Mouse (Mus musculus) liver, embryonic 14.5 days (tissue): ENCODE measurements around the gene Gm49673. TPM values are rescaled to one million over a fixed set of nuclear protein-coding genes. Genes with fewer than 3 reads are reported as not detected.
A peak's percentile ranks its signal among the peaks of the same experiment; 100 is the strongest.
"Not testable (repeated sequence)": the region's sequence is repeated elsewhere in the genome, so short reads cannot be mapped to it uniquely, and the experiment has no call there.

Experiments used
- ATAC-seq: fragments of 200-750 bp; cut with Nextera tagmentation; 2 replicates; pipeline ENCODE4 v1.8.0; 2017; ENCODE audit warnings: moderate number of reproducible peaks, mild to moderate bottlenecking, moderate library complexity; ENCODE audit not compliant: insufficient read depth
- DNase-seq, 3 experiments: peaks; one replicate each; pipeline ENCODE4 v3.0.0-alpha.2; 2012 to 2013; ENCODE audit warnings: low read depth in 3 of 3, low spot score in 3 of 3
- H3K27ac ChIP-seq: fragments of 300-500 bp; sonication (generic); 2 replicates; pipeline ENCODE4 v1.5.1; 2014; ENCODE audit warnings: moderate library complexity, mild to moderate bottlenecking, control low read depth, inconsistent platforms
- H3K27me3 ChIP-seq: fragments of 300-500 bp; sonication (generic); 2 replicates; pipeline ENCODE4 v1.6.1; 2014; ENCODE audit warnings: mild to moderate bottlenecking, low read length, moderate library complexity; ENCODE audit not compliant: control insufficient read depth, insufficient read depth
- H3K36me3 ChIP-seq: fragments of 300-500 bp; sonication (generic); replicated peaks from 2 replicates; pipeline ENCODE4 v1.6.1; 2014; ENCODE audit warnings: low read depth; ENCODE audit not compliant: control insufficient read depth, insufficient read depth
- H3K4me1 ChIP-seq, 2 experiments: fragments of 200-500 bp in 1 of 2; fragments of 300-500 bp in 1 of 2; sonication (generic) in 1 of 2; replicated peaks; 2 replicates each; pipeline ENCODE4 v1.6.1; 2012 to 2014; ENCODE audit warnings: antibody characterized with exemption in 1 of 2, inconsistent platforms in 1 of 2, low read length in 1 of 2; ENCODE audit not compliant: control insufficient read depth in 2 of 2, insufficient read depth in 2 of 2
- H3K4me2 ChIP-seq: fragments of 300-500 bp; sonication (generic); 2 replicates; pipeline ENCODE4 v1.6.1; 2014; ENCODE audit warnings: low read depth, mild to moderate bottlenecking, control low read depth, moderate library complexity
- H3K4me3 ChIP-seq, 2 experiments: fragments of 200-500 bp in 1 of 2; fragments of 300-500 bp in 1 of 2; sonication (generic) in 1 of 2; 2 replicates each; pipeline ENCODE4 v1.5.1; 2012 to 2014; ENCODE audit warnings: low read depth in 2 of 2, low read length in 2 of 2, mild to moderate bottlenecking in 2 of 2, control low read depth in 1 of 2, inconsistent platforms in 1 of 2, moderate library complexity in 1 of 2; ENCODE audit not compliant: insufficient read depth in 1 of 2
- H3K9ac ChIP-seq: fragments of 300-500 bp; sonication (generic); replicated peaks from 2 replicates; pipeline ENCODE4 v1.6.1; 2014; ENCODE audit warnings: mild to moderate bottlenecking, control low read depth, moderate library complexity
- H3K9me3 ChIP-seq: fragments of 300-500 bp; sonication (generic); 2 replicates; pipeline ENCODE4 v1.6.1; 2016; ENCODE audit warnings: low read length, mixed read lengths; ENCODE audit not compliant: control insufficient read depth
- CTCF ChIP-seq: IDR thresholded peaks from 2 replicates; pipeline ENCODE4 v1.5.1; 2016; ENCODE audit warnings: antibody characterized with exemption, low read depth, control low read depth
- EP300 ChIP-seq: IDR thresholded peaks from 2 replicates; pipeline ENCODE4 v1.6.1; 2016; ENCODE audit warnings: antibody characterized with exemption, low read depth
- WGBS: fragments of 180-500 bp; shearing (Covaris S2); extraction: QIAGEN DNeasy Blood & Tissue Kit; methylation state at CpG from one replicate; pipeline ENCODE4 v1.1.7; 2014; ENCODE audit not compliant: insufficient replicate concordance; 5-methylcytosine and 5-hydroxymethylcytosine counted together
- polyA plus RNA-seq, 2 experiments: library from polyadenylated mRNA; depleted of rRNA in 1 of 2; stranded (reverse) in 1 of 2; unstranded in 1 of 2; fragments of >200 nt; fragmentation: Nextera tagmentation in 1 of 2; extraction: Ambion mirVana in 1 of 2; gene quantifications; 2 replicates each; pipeline versions ENCODE4 v1.2.1 to v1.2.3; 2012 to 2014

The Gm49673 gene
- polyA plus RNA-seq, 2 experiments = 0.08 TPM; not detected in 1

GRCm38 (mm10) chr17:8177090-8177489, 29.5 kb upstream of the Gm49673 start:
- no peak for ATAC-seq
- Histone ChIP-seq H3K9ac (no peak overlapping the region), H3K4me3 (no peak overlapping the region), H3K27me3 (no peaks in the 10 kb centered on the region), H3K27ac (no peak overlapping the region), H3K4me1 (no peaks in the 10 kb centered on the region), H3K36me3 (peaks cover 40% of the 10 kb centered on the region), H3K4me2 (no peak overlapping the region), H3K9me3 (no peaks in the 10 kb centered on the region)
- no peak for DNase-seq
- TF ChIP-seq CTCF = no peak
- TF ChIP-seq EP300 = no peak
- WGBS = 86% methylated on average over 5 of the region's 5 CpGs

DNA sequence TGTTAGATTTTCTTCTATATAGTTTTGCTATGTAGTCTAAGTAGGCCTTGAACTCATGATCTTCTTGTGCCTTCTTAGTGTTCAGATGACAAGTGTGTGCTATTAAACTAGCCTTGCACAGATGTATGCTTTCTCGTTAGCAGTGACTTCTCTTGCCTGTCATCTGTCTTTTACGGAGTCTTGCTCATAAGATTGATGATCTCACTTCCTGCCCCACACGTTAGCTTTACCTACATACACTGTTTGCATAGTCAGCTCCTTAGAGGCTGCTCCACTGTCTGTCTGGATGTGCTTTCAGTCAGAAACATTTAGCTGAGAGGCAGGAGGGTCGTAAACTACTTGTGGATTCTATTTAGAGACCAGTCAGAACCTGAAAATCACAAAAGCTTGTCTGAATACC, 23.5 kb upstream of the Gm49673 start:
- Histone ChIP-seq H3K27me3 (no peaks in the 10 kb centered on the region), H3K9me3 (no peaks in the 10 kb centered on the region), H3K27ac (no peak overlapping the region), H3K4me1 (no peaks in the 10 kb centered on the region), H3K36me3 (peaks cover 47% of the 10 kb centered on the region), H3K9ac (no peak overlapping the region), H3K4me3 (no peak overlapping the region), H3K4me2 (no peak overlapping the region)
- ATAC-seq (no peak), DNase-seq (no peak)
- WGBS = 54% methylated on average over 4 of the region's 4 CpGs
- TF ChIP-seq EP300 = no peak
- TF ChIP-seq CTCF = no peak

GRCm38 (mm10) chr17:8170331-8170730, 22.7 kb upstream of the Gm49673 start:
- Histone ChIP-seq H3K27me3 (no peaks in the 10 kb centered on the region), H3K27ac (no peak overlapping the region), H3K9ac (no peak overlapping the region), H3K9me3 (no peaks in the 10 kb centered on the region), H3K4me3 (no peak overlapping the region), H3K36me3 (peaks cover 43% of the 10 kb centered on the region), H3K4me1 (no peaks in the 10 kb centered on the region), H3K4me2 (no peak overlapping the region)
- WGBS = 67% methylated on average over 7 of the region's 7 CpGs
- DNase-seq = no peak
- no peak for TF ChIP-seq CTCF
- TF ChIP-seq EP300 = no peak
- ATAC-seq = no peak

DNA sequence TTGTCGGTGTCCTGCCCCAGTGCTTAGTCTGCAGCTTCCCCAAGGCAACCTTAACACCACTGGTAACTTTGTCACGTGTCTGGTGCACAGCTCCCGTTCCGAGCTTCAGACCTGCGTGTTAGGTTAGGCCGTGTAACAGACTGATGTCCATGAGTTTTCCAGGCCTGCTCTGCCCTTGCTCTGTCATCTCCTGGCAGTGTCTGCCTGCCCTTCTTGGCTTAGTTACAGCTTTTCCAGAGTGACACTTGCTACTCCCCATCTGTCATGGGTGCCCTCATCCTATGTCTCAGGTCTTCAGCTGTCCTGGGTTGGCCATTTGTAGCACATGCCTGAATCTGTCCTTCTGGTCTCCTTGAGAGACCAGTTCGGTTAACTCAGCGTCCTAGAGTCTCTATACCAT, 19.8 kb upstream of the Gm49673 start:
- H3K4me1 ChIP-seq, H3K9ac ChIP-seq, ATAC-seq, H3K9me3 ChIP-seq, H3K27ac ChIP-seq, DNase-seq, H3K27me3 ChIP-seq, H3K4me2 ChIP-seq, H3K4me3 ChIP-seq: not testable (repeated sequence)
- H3K36me3 ChIP-seq = peaks cover 24% of the 10 kb centered on the region
- WGBS = 85% methylated on average over 6 of the region's 8 CpGs

DNA sequence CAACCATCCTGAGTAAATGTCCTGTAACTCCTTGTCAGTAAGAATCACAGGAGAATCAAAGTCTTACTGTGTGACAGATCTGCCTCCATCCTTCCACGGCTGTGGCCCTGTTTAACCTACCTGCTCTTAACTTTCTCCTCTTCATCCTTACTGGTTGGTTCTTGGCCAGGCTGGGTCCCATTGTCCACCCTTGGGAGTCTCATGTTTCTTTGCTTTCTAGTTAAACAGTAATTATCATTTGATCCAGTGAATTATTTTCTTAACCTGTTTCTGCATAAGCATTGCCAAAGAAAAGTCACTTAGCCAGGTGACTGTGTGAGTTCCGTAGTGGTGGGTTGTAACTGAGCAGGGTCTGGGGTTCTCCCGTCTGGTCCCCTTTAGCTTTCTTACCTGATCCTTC, 18.9 kb upstream of the Gm49673 start:
- Histone ChIP-seq H3K36me3 (peaks cover 17% of the 10 kb centered on the region), H3K9ac (peak overlapping the region; percentile 13; the same call in 1 of the 2 replicates), H3K4me3 (peak overlapping the region; percentile 24 to 60; a peak in 2 of 4 replicates), H3K4me2 (peak overlapping the region; percentile 60)
- DNase-seq, H3K27me3 ChIP-seq, H3K27ac ChIP-seq, ATAC-seq, H3K9me3 ChIP-seq, H3K4me1 ChIP-seq: not testable (repeated sequence)
- WGBS = 40% methylated on average over 1 of the region's 3 CpGs

- DNase-seq, ATAC-seq, H3K27ac ChIP-seq, H3K9me3 ChIP-seq, H3K27me3 ChIP-seq, H3K4me1 ChIP-seq: not testable (repeated sequence)
- H3K36me3 ChIP-seq = peaks cover 14% of the 10 kb centered on the region
- peak overlapping the region; percentile 67 for H3K9ac ChIP-seq
- H3K4me3 ChIP-seq = peak overlapping the region; percentile 60 to 68
- WGBS = 0% methylated on average over 9 of the region's 11 CpGs
- H3K4me2 ChIP-seq = peak overlapping the region; percentile 60
Observed at GRCm38 (mm10) chr17:8165977-8166376, 18.4 kb upstream of the Gm49673 start.

- peak; percentile 51; the same call in 1 of the 2 replicates for ATAC-seq
- not testable (repeated sequence) for DNase-seq, H3K27ac ChIP-seq
Observed at GRCm38 (mm10) chr17:8165608-8165945, 18.0 kb upstream of the Gm49673 start.

More at GRCm38 (mm10) chr17:8165608-8165945, 18.0 kb upstream of the Gm49673 start:
- WGBS = under 1% methylated on average over 39 of the region's 42 CpGs
- Histone ChIP-seq H3K9ac (peak overlapping the region; percentile 67), H3K36me3 (peaks cover 11% of the 10 kb centered on the region), H3K4me2 (peak overlapping the region; percentile 60), H3K4me3 (peak overlapping the region; percentile 60 to 68)
- H3K9me3 ChIP-seq, H3K27me3 ChIP-seq, H3K4me1 ChIP-seq: not testable (repeated sequence)
